Mouse (Mus musculus): ENCODE data around the gene Atg7.

DNA sequence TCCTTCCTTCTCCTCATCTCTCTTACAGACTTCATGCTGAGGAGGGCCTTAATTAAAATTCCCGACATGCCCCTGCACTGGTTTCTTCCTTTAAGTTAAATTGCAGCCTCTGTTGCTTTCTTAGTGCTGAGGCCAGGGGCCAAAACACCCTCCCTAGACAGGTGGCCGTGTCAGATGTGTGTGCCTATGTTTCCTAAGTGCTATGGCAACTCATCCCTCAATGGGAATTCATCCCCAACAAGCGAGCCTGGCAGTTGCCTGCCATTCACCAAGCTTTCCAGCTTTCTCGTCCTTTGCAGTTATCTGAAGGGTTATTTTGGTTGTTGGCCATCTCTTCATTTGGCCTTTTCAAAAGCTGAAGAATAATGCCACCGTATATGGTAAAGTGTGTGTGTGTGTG, 71.8 kb downstream of the Atg7 start:
- TF ChIP-seq CTCF (IDR thresholded peaks at IDR 0.05; ENCODE audit: control insufficient read depth, insufficient read depth, low read length) (no peak), POLR2A (IDR thresholded peaks at IDR 0.05; ENCODE audit: borderline replicate concordance, control insufficient read depth, low read depth, low read length) (no peak)
